Mouse (Mus musculus): ENCODE measurements around the gene Olfr1423.

DNA sequence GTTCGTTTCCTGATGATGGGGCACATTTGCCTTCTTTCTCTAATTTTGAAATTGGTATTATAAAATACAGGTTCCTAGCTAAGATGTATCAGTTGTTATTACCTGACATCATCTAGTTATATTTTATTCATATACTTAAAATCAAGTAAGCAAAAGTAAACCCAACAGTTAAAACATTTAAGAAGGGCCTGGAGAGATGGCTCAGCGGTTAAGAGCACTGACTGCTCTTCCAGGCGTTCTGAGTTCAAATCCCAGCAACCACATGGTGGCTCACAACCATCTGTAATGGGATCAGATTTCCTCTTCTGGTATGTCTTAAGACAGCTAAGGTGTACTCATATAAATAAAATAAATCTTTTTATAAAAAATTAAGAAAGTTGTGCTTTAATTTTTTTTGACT is 53.3 kb downstream of the Olfr1423 start:
- TF ChIP-seq POLR2A (IDR thresholded peaks at IDR 0.05; ENCODE audit: borderline replicate concordance, low read depth, low read length), result no peak
- no peak for TF ChIP-seq CTCF (IDR thresholded peaks at IDR 0.05; ENCODE audit: low read depth, low read length)

Data from bone marrow macrophage, adult 2 months (primary cell).